Mouse (Mus musculus): Measurements from ENCODE around the gene D930048N14Rik.
"Not testable (repeated sequence)": the region's sequence is repeated elsewhere in the genome, so short reads cannot be mapped to it uniquely, and the experiment has no call there.

D930048N14Rik gene

GRCm38 (mm10) chr11:51627907-51628306, 22.8 kb upstream of the D930048N14Rik start:
- DNase-seq (ENCODE audit: low read depth): no peak

- no peak for DNase-seq (ENCODE audit: low read depth)
Measured at GRCm38 (mm10) chr11:51629651-51630314, 21.0 kb upstream of the D930048N14Rik start.

- no peak for DNase-seq (ENCODE audit: low read depth)
Measured at GRCm38 (mm10) chr11:51632130-51632753, 18.5 kb upstream of the D930048N14Rik start.

- DNase-seq (ENCODE audit: low read depth): not testable (repeated sequence)
Measured at GRCm38 (mm10) chr11:51633200-51633599, 17.6 kb upstream of the D930048N14Rik start.

GRCm38 (mm10) chr11:51633721-51634120, 17.0 kb upstream of the D930048N14Rik start:
- no peak for DNase-seq (ENCODE audit: low read depth)

- no peak for DNase-seq (ENCODE audit: low read depth)
Measured at GRCm38 (mm10) chr11:51635127-51635524, 15.6 kb upstream of the D930048N14Rik start.

- peak; percentile 65 for DNase-seq (ENCODE audit: low read depth)
Measured at GRCm38 (mm10) chr11:51635525-51636322, 15.0 kb upstream of the D930048N14Rik start, which contains the start of gene Rmnd5b. Gene Rmnd5b (minus strand): TSS chr11:51635896.

- DNase-seq (ENCODE audit: low read depth): peak; percentile 74
Measured at GRCm38 (mm10) chr11:51636323-51636684, 14.4 kb upstream of the D930048N14Rik start.

- DNase-seq (ENCODE audit: low read depth): peak; percentile 66
Measured at GRCm38 (mm10) chr11:51637971-51638414, 12.8 kb upstream of the D930048N14Rik start.

- no peak for DNase-seq (ENCODE audit: low read depth)
Measured at GRCm38 (mm10) chr11:51638497-51638896, 12.3 kb upstream of the D930048N14Rik start.

GRCm38 (mm10) chr11:51640748-51641147, 10.0 kb upstream of the D930048N14Rik start:
- no peak for DNase-seq (ENCODE audit: low read depth)

GRCm38 (mm10) chr11:51643202-51643601, 7.6 kb upstream of the D930048N14Rik start:
- no peak for DNase-seq (ENCODE audit: low read depth)

GRCm38 (mm10) chr11:51643761-51644160, 7.0 kb upstream of the D930048N14Rik start:
- no peak for DNase-seq (ENCODE audit: low read depth)

GRCm38 (mm10) chr11:51644217-51644616, 6.5 kb upstream of the D930048N14Rik start:
- peak; percentile 66 for DNase-seq (ENCODE audit: low read depth)

GRCm38 (mm10) chr11:51645293-51645692, 5.5 kb upstream of the D930048N14Rik start:
- no peak for DNase-seq (ENCODE audit: low read depth)

GRCm38 (mm10) chr11:51646245-51646644, 4.5 kb upstream of the D930048N14Rik start:
- no peak for DNase-seq (ENCODE audit: low read depth)

- DNase-seq (ENCODE audit: low read depth): no peak
Measured at GRCm38 (mm10) chr11:51646751-51647667, 3.7 kb upstream of the D930048N14Rik start.

- no peak for DNase-seq (ENCODE audit: low read depth)
Measured at GRCm38 (mm10) chr11:51648566-51648965, 2.2 kb upstream of the D930048N14Rik start.

GRCm38 (mm10) chr11:51649111-51649888, 1.5 kb upstream of the D930048N14Rik start:
- no peak for DNase-seq (ENCODE audit: low read depth)

- no peak for DNase-seq (ENCODE audit: low read depth)
Measured at GRCm38 (mm10) chr11:51649889-51650199, 910 bp upstream of the D930048N14Rik start.

- DNase-seq (ENCODE audit: low read depth): no peak
Measured at GRCm38 (mm10) chr11:51650261-51650660, 493 bp upstream of the D930048N14Rik start.

Data from c-Kit-positive CD71-negative TER-119-negative erythroid progenitor cells, embryonic 14.5 days (primary cell).